In genomic region chr4:109245016-109245620, GRCm38 (mm10) we compare ENCODE assay signal across 20 mouse cellular contexts. TPM values are rescaled to one million over a fixed set of nuclear protein-coding genes. Genes with fewer than 3 reads are reported as not detected.
"Had no signal": no experiment of that assay in that cellular context is flagged by ENCODE, and none has a peak within 500 bp of the region (broad histone marks: within the 10 kb centered on the region; RNA-seq: fewer than 3 reads in every experiment).

No protein-coding gene starts in this region.

- H3K4me1 ChIP-seq: liver, embryonic 15.5 days; midbrain, embryonic 13.5 days; midbrain, embryonic 15.5 days; neural tube, embryonic 12.5 days; stomach, embryonic 15.5 days had no signal

- ATAC-seq: liver, postnatal 0 days; midbrain, embryonic 13.5 days; midbrain, embryonic 15.5 days had no signal

- H3K4me2 ChIP-seq: liver, embryonic 15.5 days; lung, embryonic 15.5 days; midbrain, embryonic 11.5 days; midbrain, embryonic 13.5 days; midbrain, embryonic 15.5 days; neural tube, embryonic 12.5 days; stomach, embryonic 15.5 days had no signal

- DNase-seq: liver, postnatal 0 days; lung, adult 2 months; lung, postnatal 14 days; right cerebral cortex, postnatal 14 days; thymus, adult 2 months; thymus, postnatal 25 days; thymus, postnatal 4 days had no signal

- H3K9me3 ChIP-seq: liver, embryonic 15.5 days; lung, embryonic 15.5 days; megakaryocyte, embryonic 14.5 days; midbrain, embryonic 13.5 days; midbrain, embryonic 15.5 days; neural tube, embryonic 12.5 days; stomach, embryonic 15.5 days had no signal

- H3K9ac ChIP-seq: liver, embryonic 15.5 days; liver, postnatal 0 days; lung, embryonic 15.5 days; midbrain, embryonic 13.5 days; midbrain, embryonic 15.5 days; neural tube, embryonic 12.5 days; stomach, embryonic 15.5 days had no signal

- H3K27me3 ChIP-seq: liver, embryonic 15.5 days; lung, embryonic 15.5 days; midbrain, embryonic 13.5 days; midbrain, embryonic 15.5 days; neural tube, embryonic 12.5 days; stomach, embryonic 15.5 days had no signal

- H3K36me3 ChIP-seq: liver, embryonic 15.5 days; lung, embryonic 15.5 days; midbrain, embryonic 13.5 days; midbrain, embryonic 15.5 days; neural tube, embryonic 12.5 days; stomach, embryonic 15.5 days had no signal

- H3K4me3 ChIP-seq: liver, embryonic 15.5 days; lung, embryonic 15.5 days; megakaryocyte, embryonic 14.5 days; midbrain, embryonic 13.5 days; midbrain, embryonic 15.5 days; neural tube, embryonic 12.5 days; stomach, embryonic 15.5 days had no signal

- H3K27ac ChIP-seq: liver, embryonic 15.5 days; lung, embryonic 15.5 days; macrophage; midbrain, embryonic 13.5 days; midbrain, embryonic 15.5 days; neural tube, embryonic 12.5 days; stomach, embryonic 15.5 days; stomach, postnatal 0 days had no signal

RNA-seq across cellular contexts. Expression of gene Calr4, which starts 10.8 kb away (rescaled TPM):
- total RNA-seq: megakaryocyte progenitor cell, adult 5-6 weeks; monocyte, adult 5-6 weeks had no signal
- polyA plus RNA-seq: liver, embryonic 15.5 days; liver, postnatal 0 days; lung, embryonic 15.5 days; macrophage; spleen, adult 2 months; stomach, postnatal 0 days; thymus, adult 2 months had no signal
